Mouse (Mus musculus): ENCODE measurements at regions not wholly inside any gene's neighbourhood (a gene's known extent, or its start where the extent isn't known, plus 50 kb on each side); places are given as distances from the start of the nearest gene placed in this dataset.

DNA sequence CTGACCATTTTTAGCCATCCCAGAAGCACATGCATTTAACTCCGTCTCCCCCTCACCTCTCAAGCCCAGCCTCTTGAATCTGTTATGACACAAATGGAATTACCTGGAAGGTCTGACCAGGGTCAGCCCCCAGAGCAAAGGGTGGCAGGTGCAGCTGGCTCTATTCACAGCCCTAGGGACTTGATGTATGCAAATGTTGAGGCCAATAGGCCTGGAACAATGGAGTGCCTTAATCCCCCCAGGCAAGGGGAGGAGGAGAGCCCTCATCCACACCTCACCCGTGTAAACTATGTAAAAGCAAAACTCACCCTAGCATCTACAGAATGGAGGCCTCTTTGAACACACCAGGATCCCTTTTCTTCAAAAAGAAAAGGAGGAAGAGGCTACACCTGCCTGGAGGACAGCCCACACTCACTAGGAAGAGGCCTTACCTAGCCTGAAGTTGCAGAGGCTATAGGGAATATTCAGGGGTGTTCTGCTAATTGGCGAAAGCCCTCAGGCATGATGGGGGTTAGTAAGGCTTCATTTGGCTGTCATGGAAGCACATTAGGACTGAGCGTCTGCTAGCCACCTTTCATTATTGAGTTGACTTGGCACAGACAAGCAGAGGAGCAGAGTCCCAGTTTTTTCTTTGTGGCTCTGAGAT lies 388.4 kb downstream of the Hs3st3b1 start:
- TF ChIP-seq CTCF (conservative IDR thresholded peaks at IDR 0.05; ENCODE audit: low read length): no peak
- peak; percentile 89 for TF ChIP-seq NANOG (IDR thresholded peaks at IDR 0.05; ENCODE audit: borderline replicate concordance, low read length)

All from E14TG2a.4 (cell line).